Mouse (Mus musculus): ENCODE measurements around the gene Gm21970. TPM values are rescaled to one million over a fixed set of nuclear protein-coding genes. Genes with fewer than 3 reads are reported as not detected.

Gm21970 gene
- polyA plus RNA-seq, 1 experiment from 2014 or later: not detected

- no peak overlapping the region for H3K4me2 ChIP-seq (ENCODE audit: low read length)
- H3K4me1 ChIP-seq (ENCODE audit: control insufficient read depth, insufficient read depth, low read length): no peaks in the 10 kb centered on the region
- no peaks in the 10 kb centered on the region for H3K9me3 ChIP-seq (replicated peaks; ENCODE audit: control insufficient read depth, low read length, poor library complexity, severe bottlenecking)
- H3K4me3 ChIP-seq (ENCODE audit: low read depth, low read length): no peak overlapping the region
- 84% methylated on average over 21 of the region's 21 CpGs for WGBS
- H3K27ac ChIP-seq (ENCODE audit: low read length): no peak overlapping the region
- no peak for ATAC-seq
- no peak overlapping the region for H3K9ac ChIP-seq (ENCODE audit: low read depth, low read length)
- H3K27me3 ChIP-seq (ENCODE audit: control insufficient read depth, insufficient read depth, low read depth, low read length): no peaks in the 10 kb centered on the region
- H3K36me3 ChIP-seq (ENCODE audit: control insufficient read depth, insufficient read depth, low read length): no peaks in the 10 kb centered on the region
Measured at GRCm38 (mm10) chr16:91458301-91458746, 66.8 kb downstream of the Gm21970 start.

DNA sequence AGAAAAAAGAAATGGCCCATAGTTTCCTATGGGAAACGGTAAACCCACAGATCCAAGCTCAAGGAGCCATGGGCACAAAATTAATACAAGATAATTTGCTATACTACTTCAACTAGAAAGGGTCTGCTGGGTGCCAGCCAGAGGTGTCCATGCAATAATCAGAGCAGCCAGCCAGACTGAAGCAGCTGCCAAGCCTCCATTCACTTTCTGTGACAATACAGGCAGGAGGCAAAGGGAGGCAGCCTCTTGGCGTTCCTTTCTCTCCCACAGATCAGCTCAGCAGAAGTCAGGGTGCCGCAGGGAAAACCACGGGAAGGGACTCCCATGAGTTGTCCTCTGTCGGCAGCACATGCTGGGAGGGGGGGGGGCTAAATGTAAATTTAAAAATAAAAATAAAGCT is 67.5 kb downstream of the Gm21970 start:
- 38% methylated on average over 5 of the region's 5 CpGs for WGBS
- no peaks in the 10 kb centered on the region for H3K36me3 ChIP-seq (ENCODE audit: control insufficient read depth, insufficient read depth, low read length)
- no peak overlapping the region for H3K9ac ChIP-seq (ENCODE audit: low read depth, low read length)
- H3K9me3 ChIP-seq (replicated peaks; ENCODE audit: control insufficient read depth, low read length, poor library complexity, severe bottlenecking): no peaks in the 10 kb centered on the region
- H3K4me1 ChIP-seq (ENCODE audit: control insufficient read depth, insufficient read depth, low read length): peaks cover 1% of the 10 kb centered on the region
- no peaks in the 10 kb centered on the region for H3K27me3 ChIP-seq (ENCODE audit: control insufficient read depth, insufficient read depth, low read depth, low read length)
- ATAC-seq: no peak
- H3K4me2 ChIP-seq (ENCODE audit: low read length): no peak overlapping the region
- no peak overlapping the region for H3K4me3 ChIP-seq (ENCODE audit: low read depth, low read length)
- H3K27ac ChIP-seq (ENCODE audit: low read length): peak overlapping the region; percentile 22; the same call in 1 of the 2 replicates

GRCm38 (mm10) chr16:91459396-91459795 is 67.9 kb downstream of the Gm21970 start:
- Histone ChIP-seq H3K9me3 (replicated peaks; ENCODE audit: control insufficient read depth, low read length, poor library complexity, severe bottlenecking) (no peaks in the 10 kb centered on the region), H3K27ac (ENCODE audit: low read length) (peak overlapping the region; percentile 22; the same call in 1 of the 2 replicates), H3K36me3 (ENCODE audit: control insufficient read depth, insufficient read depth, low read length) (no peaks in the 10 kb centered on the region), H3K4me1 (ENCODE audit: control insufficient read depth, insufficient read depth, low read length) (peaks cover 4% of the 10 kb centered on the region), H3K4me3 (ENCODE audit: low read depth, low read length) (no peak overlapping the region), H3K27me3 (ENCODE audit: control insufficient read depth, insufficient read depth, low read depth, low read length) (no peaks in the 10 kb centered on the region), H3K9ac (ENCODE audit: low read depth, low read length) (no peak overlapping the region), H3K4me2 (ENCODE audit: low read length) (no peak overlapping the region)
- 83% methylated on average over 3 of the region's 3 CpGs for WGBS
- ATAC-seq: no peak

DNA sequence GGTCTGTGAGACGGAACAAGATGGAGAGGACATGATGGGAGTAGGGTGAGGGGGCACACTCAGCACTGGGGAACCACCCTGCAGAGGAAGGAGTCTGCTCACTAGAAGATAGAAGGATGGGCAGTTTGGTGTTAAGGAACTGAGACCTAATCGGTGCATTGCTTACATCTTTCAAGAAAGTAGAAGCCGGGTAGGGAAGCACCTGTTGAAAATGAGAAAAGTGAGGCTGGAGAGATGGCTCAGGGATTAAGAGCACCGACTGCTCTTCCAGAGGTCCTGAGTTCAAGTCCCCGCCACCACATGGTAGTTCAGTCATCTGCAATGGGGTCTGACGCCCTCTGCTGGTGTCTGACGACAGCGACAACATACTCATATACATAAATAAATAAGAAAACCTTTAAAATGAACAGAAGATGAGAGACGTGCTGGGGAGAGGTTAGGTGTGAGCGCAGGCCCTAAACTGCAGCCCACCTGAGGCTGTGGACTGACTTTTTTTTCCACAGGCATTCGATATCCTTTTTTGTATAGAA is 68.4 kb downstream of the Gm21970 start:
- no peaks in the 10 kb centered on the region for H3K27me3 ChIP-seq (ENCODE audit: control insufficient read depth, insufficient read depth, low read depth, low read length)
- no peak overlapping the region for H3K9ac ChIP-seq (ENCODE audit: low read depth, low read length)
- no peak overlapping the region for H3K4me2 ChIP-seq (ENCODE audit: low read length)
- WGBS: 73% methylated on average over 11 of the region's 11 CpGs
- no peak for ATAC-seq
- H3K4me1 ChIP-seq (ENCODE audit: control insufficient read depth, insufficient read depth, low read length): peaks cover 4% of the 10 kb centered on the region
- H3K36me3 ChIP-seq (ENCODE audit: control insufficient read depth, insufficient read depth, low read length): no peaks in the 10 kb centered on the region
- H3K4me3 ChIP-seq (ENCODE audit: low read depth, low read length): no peak overlapping the region
- no peaks in the 10 kb centered on the region for H3K9me3 ChIP-seq (replicated peaks; ENCODE audit: control insufficient read depth, low read length, poor library complexity, severe bottlenecking)
- H3K27ac ChIP-seq (ENCODE audit: low read length): no peak overlapping the region

GRCm38 (mm10) chr16:91461066-91461638 is 69.6 kb downstream of the Gm21970 start:
- 74% methylated on average over 11 of the region's 11 CpGs for WGBS
- no peak for ATAC-seq
- Histone ChIP-seq H3K9me3 (replicated peaks; ENCODE audit: control insufficient read depth, low read length, poor library complexity, severe bottlenecking) (no peaks in the 10 kb centered on the region), H3K27me3 (ENCODE audit: control insufficient read depth, insufficient read depth, low read depth, low read length) (no peaks in the 10 kb centered on the region), H3K4me1 (ENCODE audit: control insufficient read depth, insufficient read depth, low read length) (peaks cover 12% of the 10 kb centered on the region), H3K4me3 (ENCODE audit: low read depth, low read length) (no peak overlapping the region), H3K4me2 (ENCODE audit: low read length) (no peak overlapping the region), H3K36me3 (ENCODE audit: control insufficient read depth, insufficient read depth, low read length) (no peaks in the 10 kb centered on the region), H3K9ac (ENCODE audit: low read depth, low read length) (no peak overlapping the region), H3K27ac (ENCODE audit: low read length) (no peak overlapping the region)

- H3K36me3 ChIP-seq (ENCODE audit: control insufficient read depth, insufficient read depth, low read length): no peaks in the 10 kb centered on the region
- ATAC-seq: no peak
- peaks cover 18% of the 10 kb centered on the region for H3K4me1 ChIP-seq (ENCODE audit: control insufficient read depth, insufficient read depth, low read length)
- H3K27me3 ChIP-seq (ENCODE audit: control insufficient read depth, insufficient read depth, low read depth, low read length): no peaks in the 10 kb centered on the region
- H3K4me3 ChIP-seq (ENCODE audit: low read depth, low read length): no peak overlapping the region
- 60% methylated on average over 9 of the region's 9 CpGs for WGBS
- no peaks in the 10 kb centered on the region for H3K9me3 ChIP-seq (replicated peaks; ENCODE audit: control insufficient read depth, low read length, poor library complexity, severe bottlenecking)
- H3K4me2 ChIP-seq (ENCODE audit: low read length): no peak overlapping the region
- H3K27ac ChIP-seq (ENCODE audit: low read length): no peak overlapping the region
- H3K9ac ChIP-seq (ENCODE audit: low read depth, low read length): no peak overlapping the region
Measured at GRCm38 (mm10) chr16:91461773-91462181, 70.3 kb downstream of the Gm21970 start.

DNA sequence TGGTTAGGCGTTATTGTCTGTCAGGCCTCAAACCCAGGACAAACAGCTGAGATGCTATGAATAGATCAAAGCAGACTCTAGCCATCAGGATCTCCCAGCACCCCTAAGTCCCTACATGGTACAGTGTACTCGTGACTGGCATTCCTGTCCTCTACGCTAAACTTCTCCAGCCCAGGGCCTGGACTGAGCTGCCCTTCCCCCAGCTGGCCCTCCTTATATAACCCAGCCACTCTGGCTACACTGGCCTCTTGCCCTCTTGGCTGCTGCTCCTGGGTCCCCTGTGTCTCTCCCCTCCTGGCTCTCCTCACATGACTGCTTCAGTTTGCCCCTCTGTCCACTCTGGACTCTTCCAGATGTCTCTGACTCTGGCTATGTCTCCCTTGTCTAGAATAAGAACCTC is 71.1 kb downstream of the Gm21970 start:
- Histone ChIP-seq H3K9me3 (replicated peaks; ENCODE audit: control insufficient read depth, low read length, poor library complexity, severe bottlenecking) (no peaks in the 10 kb centered on the region), H3K4me3 (ENCODE audit: low read depth, low read length) (no peak overlapping the region), H3K27me3 (ENCODE audit: control insufficient read depth, insufficient read depth, low read depth, low read length) (no peaks in the 10 kb centered on the region), H3K36me3 (ENCODE audit: control insufficient read depth, insufficient read depth, low read length) (no peaks in the 10 kb centered on the region), H3K9ac (ENCODE audit: low read depth, low read length) (no peak overlapping the region), H3K4me1 (ENCODE audit: control insufficient read depth, insufficient read depth, low read length) (peaks cover 21% of the 10 kb centered on the region), H3K27ac (ENCODE audit: low read length) (no peak overlapping the region), H3K4me2 (ENCODE audit: low read length) (no peak overlapping the region)
- ATAC-seq: no peak
- WGBS: 75% methylated on average over 3 of the region's 3 CpGs

GRCm38 (mm10) chr16:91463400-91463799 is 71.9 kb downstream of the Gm21970 start:
- Histone ChIP-seq H3K36me3 (ENCODE audit: control insufficient read depth, insufficient read depth, low read length) (no peaks in the 10 kb centered on the region), H3K9ac (ENCODE audit: low read depth, low read length) (no peak overlapping the region), H3K4me2 (ENCODE audit: low read length) (no peak overlapping the region), H3K4me3 (ENCODE audit: low read depth, low read length) (no peak overlapping the region), H3K4me1 (ENCODE audit: control insufficient read depth, insufficient read depth, low read length) (peaks cover 21% of the 10 kb centered on the region), H3K27ac (ENCODE audit: low read length) (no peak overlapping the region), H3K9me3 (replicated peaks; ENCODE audit: control insufficient read depth, low read length, poor library complexity, severe bottlenecking) (no peaks in the 10 kb centered on the region), H3K27me3 (ENCODE audit: control insufficient read depth, insufficient read depth, low read depth, low read length) (no peaks in the 10 kb centered on the region)
- no peak for ATAC-seq
- WGBS: 81% methylated on average over 2 of the region's 2 CpGs

GRCm38 (mm10) chr16:91463836-91464400 is 72.4 kb downstream of the Gm21970 start:
- H3K27ac ChIP-seq (ENCODE audit: low read length): peak overlapping the region; percentile 83; the same call in 1 of the 2 replicates
- peak overlapping the region; percentile 72 for H3K9ac ChIP-seq (ENCODE audit: low read depth, low read length)
- no peaks in the 10 kb centered on the region for H3K36me3 ChIP-seq (ENCODE audit: control insufficient read depth, insufficient read depth, low read length)
- H3K4me2 ChIP-seq (ENCODE audit: low read length): peak overlapping the region; percentile 79
- peaks cover 21% of the 10 kb centered on the region for H3K4me1 ChIP-seq (ENCODE audit: control insufficient read depth, insufficient read depth, low read length)
- 85% methylated on average over 4 of the region's 4 CpGs for WGBS
- no peaks in the 10 kb centered on the region for H3K9me3 ChIP-seq (replicated peaks; ENCODE audit: control insufficient read depth, low read length, poor library complexity, severe bottlenecking)
- no peaks in the 10 kb centered on the region for H3K27me3 ChIP-seq (ENCODE audit: control insufficient read depth, insufficient read depth, low read depth, low read length)
- ATAC-seq: no peak
- H3K4me3 ChIP-seq (ENCODE audit: low read depth, low read length): peak overlapping the region; percentile 68

Data from midbrain, embryonic 16.5 days (tissue).